Mouse (Mus musculus) midbrain, embryonic 15.5 days (tissue): ENCODE data around the gene Arsg. TPM values are rescaled to one million over a fixed set of nuclear protein-coding genes. Genes with fewer than 3 reads are reported as not detected.

Experiments
- ATAC-seq: fragments of 200-750 bp; cut with Nextera tagmentation; replicated peaks from 2 replicates; pipeline ENCODE4 v1.8.0; 2017; ENCODE audit warnings: moderate TSS enrichment
- H3K27ac ChIP-seq: fragments of 300-500 bp; sonication (generic); 2 replicates; pipeline ENCODE4 v1.5.1; 2015; ENCODE audit warnings: mild to moderate bottlenecking, inconsistent platforms
- H3K27me3 ChIP-seq: fragments of 300-500 bp; sonication (generic); replicated peaks from 2 replicates; pipeline ENCODE4 v1.6.1; 2015; ENCODE audit warnings: inconsistent platforms
- H3K36me3 ChIP-seq: fragments of 300-500 bp; sonication (generic); replicated peaks from 2 replicates; pipeline ENCODE4 v1.6.1; 2015; ENCODE audit warnings: inconsistent platforms
- H3K4me1 ChIP-seq: fragments of 300-500 bp; sonication (generic); 2 replicates; pipeline ENCODE4 v1.6.1; 2015; ENCODE audit warnings: inconsistent platforms
- H3K4me2 ChIP-seq: fragments of 300-500 bp; sonication (generic); 2 replicates; pipeline ENCODE4 v1.6.1; 2015; ENCODE audit warnings: inconsistent platforms, mild to moderate bottlenecking, moderate library complexity
- H3K4me3 ChIP-seq: fragments of 300-500 bp; sonication (generic); 2 replicates; pipeline ENCODE4 v1.5.1; 2015; ENCODE audit warnings: mild to moderate bottlenecking, inconsistent platforms
- H3K9ac ChIP-seq: fragments of 300-500 bp; sonication (generic); 2 replicates; pipeline ENCODE4 v1.6.1; 2015; ENCODE audit warnings: mild to moderate bottlenecking, inconsistent platforms
- H3K9me3 ChIP-seq: fragments of 300-500 bp; sonication (generic); 2 replicates; pipeline ENCODE4 v1.6.1; 2016; ENCODE audit warnings: inconsistent platforms
- WGBS: fragments of 180-500 bp; shearing (Covaris S2); methylation state at CpG from one replicate; pipeline ENCODE4 v1.1.7; 2015; ENCODE audit warnings: mixed read lengths; 5-methylcytosine and 5-hydroxymethylcytosine counted together
- polyA plus RNA-seq: library from polyadenylated mRNA; unstranded; fragments of >200 nt; fragmentation: Nextera tagmentation; extraction: Ambion mirVana; gene quantifications from 2 replicates; pipeline ENCODE4 v1.2.1, GENCODE M21; 2015

The Arsg gene
- polyA plus RNA-seq, 1 experiment from 2014 or later, result 3.7 TPM

DNA sequence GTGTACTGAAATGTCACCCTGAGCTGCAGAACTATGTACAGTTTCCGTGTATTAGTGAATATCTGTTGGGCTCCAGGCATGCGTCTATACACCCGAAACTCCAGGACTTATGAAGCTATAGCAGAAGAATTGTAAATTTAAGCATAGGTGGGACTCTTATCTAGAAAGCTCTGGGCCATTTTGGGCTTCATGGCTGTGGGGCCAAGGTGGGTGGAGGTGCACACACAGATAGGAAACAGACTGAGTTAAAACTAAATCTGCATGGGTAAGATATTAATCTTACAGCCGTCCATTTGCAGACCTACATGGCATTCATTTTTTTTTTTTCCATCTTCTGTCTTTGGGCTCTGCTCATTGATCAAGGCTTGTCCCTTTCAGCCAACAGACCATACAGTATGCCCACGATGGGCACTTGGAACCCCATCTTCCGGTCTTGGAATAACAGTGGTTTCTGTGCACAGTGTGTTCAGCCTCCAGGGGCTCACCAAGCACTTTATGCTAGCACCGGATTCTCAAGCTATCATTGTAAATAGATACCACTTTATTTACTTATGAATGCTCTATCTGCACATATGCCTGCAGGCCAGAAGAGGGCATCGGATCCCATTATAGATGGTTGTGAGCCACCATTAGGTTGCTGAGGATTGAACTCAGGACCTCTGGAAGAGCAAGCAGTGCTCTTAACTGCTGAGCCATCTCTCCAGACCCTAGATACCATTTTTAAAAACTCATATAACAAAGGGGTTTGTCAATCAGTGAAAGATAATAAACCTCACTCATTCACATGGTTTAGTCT is 29.5 kb upstream of the Arsg start:
- WGBS, result 92% methylated on average over 8 of the region's 8 CpGs
- Histone ChIP-seq H3K27me3 (no peaks in the 10 kb centered on the region), H3K9ac (no peak overlapping the region), H3K4me2 (no peak overlapping the region), H3K36me3 (no peaks in the 10 kb centered on the region), H3K4me1 (peaks cover 12% of the 10 kb centered on the region), H3K4me3 (no peak overlapping the region), H3K27ac (no peak overlapping the region), H3K9me3 (no peaks in the 10 kb centered on the region)
- ATAC-seq, result no peak

- Histone ChIP-seq H3K4me3 (no peak overlapping the region), H3K9me3 (no peaks in the 10 kb centered on the region), H3K27me3 (no peaks in the 10 kb centered on the region), H3K9ac (no peak overlapping the region), H3K4me1 (peaks cover 8% of the 10 kb centered on the region), H3K36me3 (no peaks in the 10 kb centered on the region), H3K27ac (no peak overlapping the region), H3K4me2 (no peak overlapping the region)
- ATAC-seq, result no peak
- WGBS, result 48% methylated on average over 7 of the region's 7 CpGs
These were observed 28.6 kb upstream of the Arsg start for GRCm38 (mm10) chr11:109444600-109444999.

GRCm38 (mm10) chr11:109445438-109446035 is 27.6 kb upstream of the Arsg start:
- Histone ChIP-seq H3K27me3 (no peaks in the 10 kb centered on the region), H3K36me3 (no peaks in the 10 kb centered on the region), H3K9ac (no peak overlapping the region), H3K27ac (no peak overlapping the region), H3K4me1 (no peaks in the 10 kb centered on the region), H3K4me3 (no peak overlapping the region), H3K4me2 (no peak overlapping the region), H3K9me3 (no peaks in the 10 kb centered on the region)
- 57% methylated on average over 13 of the region's 13 CpGs for WGBS
- ATAC-seq, result no peak

- no peak for ATAC-seq
- Histone ChIP-seq H3K4me3 (no peak overlapping the region), H3K9ac (no peak overlapping the region), H3K9me3 (no peaks in the 10 kb centered on the region), H3K4me1 (no peaks in the 10 kb centered on the region), H3K36me3 (no peaks in the 10 kb centered on the region), H3K4me2 (no peak overlapping the region), H3K27ac (no peak overlapping the region), H3K27me3 (no peaks in the 10 kb centered on the region)
- WGBS, result 85% methylated on average over 11 of the region's 11 CpGs
These were observed 22.0 kb upstream of the Arsg start for GRCm38 (mm10) chr11:109451169-109451568.

- Histone ChIP-seq H3K9me3 (no peaks in the 10 kb centered on the region), H3K4me2 (no peak overlapping the region), H3K4me3 (no peak overlapping the region), H3K36me3 (no peaks in the 10 kb centered on the region), H3K27me3 (no peaks in the 10 kb centered on the region), H3K9ac (no peak overlapping the region), H3K4me1 (no peaks in the 10 kb centered on the region), H3K27ac (no peak overlapping the region)
- ATAC-seq, result no peak
- 79% methylated on average over 5 of the region's 5 CpGs for WGBS
These were observed 16.9 kb upstream of the Arsg start for GRCm38 (mm10) chr11:109456261-109456660.

DNA sequence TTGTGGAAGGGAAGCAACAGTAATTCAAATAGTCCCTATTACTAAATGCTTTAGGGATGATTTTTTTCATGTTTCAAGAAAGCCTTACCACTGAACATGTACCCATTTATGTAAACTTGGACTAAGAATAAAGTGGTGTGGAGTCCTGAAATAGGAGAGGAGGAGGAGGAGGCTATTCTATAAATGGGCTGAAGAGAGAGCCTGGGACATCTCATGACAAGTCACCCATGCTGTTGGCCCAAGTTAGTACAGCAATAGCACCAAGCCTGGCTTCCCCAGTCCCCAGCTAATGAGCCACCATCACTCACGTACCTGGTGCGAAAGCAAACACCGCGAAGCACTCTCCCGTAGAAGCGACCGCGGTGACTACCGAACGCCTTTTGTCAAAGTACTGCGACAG is 15.0 kb upstream of the Arsg start:
- Histone ChIP-seq H3K27ac (no peak overlapping the region), H3K9ac (no peak overlapping the region), H3K4me2 (no peak overlapping the region), H3K27me3 (no peaks in the 10 kb centered on the region), H3K4me1 (no peaks in the 10 kb centered on the region), H3K9me3 (no peaks in the 10 kb centered on the region), H3K36me3 (no peaks in the 10 kb centered on the region), H3K4me3 (no peak overlapping the region)
- 94% methylated on average over 11 of the region's 11 CpGs for WGBS
- ATAC-seq, result no peak

- H3K9me3 ChIP-seq, result no peaks in the 10 kb centered on the region
- 76% methylated on average over 5 of the region's 5 CpGs for WGBS
- no peak overlapping the region for H3K9ac ChIP-seq
- no peak for ATAC-seq
- H3K4me1 ChIP-seq, result no peaks in the 10 kb centered on the region
- no peak overlapping the region for H3K4me3 ChIP-seq
- no peak overlapping the region for H3K4me2 ChIP-seq
- no peaks in the 10 kb centered on the region for H3K27me3 ChIP-seq
- H3K36me3 ChIP-seq, result no peaks in the 10 kb centered on the region
- H3K27ac ChIP-seq, result no peak overlapping the region
These were observed 12.6 kb upstream of the Arsg start for GRCm38 (mm10) chr11:109460586-109460985.

GRCm38 (mm10) chr11:109465068-109465467 is 8.1 kb upstream of the Arsg start:
- WGBS, result 93% methylated on average over 4 of the region's 4 CpGs

GRCm38 (mm10) chr11:109466987-109467386 is 6.2 kb upstream of the Arsg start:
- WGBS, result 94% methylated on average over 8 of the region's 8 CpGs
- Histone ChIP-seq H3K4me2 (no peak overlapping the region), H3K9ac (no peak overlapping the region), H3K36me3 (no peaks in the 10 kb centered on the region), H3K27me3 (peaks cover 9% of the 10 kb centered on the region), H3K4me3 (no peak overlapping the region), H3K4me1 (peaks cover 7% of the 10 kb centered on the region), H3K9me3 (no peaks in the 10 kb centered on the region), H3K27ac (no peak overlapping the region)
- no peak for ATAC-seq

More at GRCm38 (mm10) chr11:109465068-109465467, 8.1 kb upstream of the Arsg start:
- ATAC-seq, result no peak
- Histone ChIP-seq H3K9me3 (no peaks in the 10 kb centered on the region), H3K9ac (no peak overlapping the region), H3K27me3 (no peaks in the 10 kb centered on the region), H3K27ac (no peak overlapping the region), H3K36me3 (no peaks in the 10 kb centered on the region), H3K4me3 (no peak overlapping the region), H3K4me2 (no peak overlapping the region), H3K4me1 (no peaks in the 10 kb centered on the region)

DNA sequence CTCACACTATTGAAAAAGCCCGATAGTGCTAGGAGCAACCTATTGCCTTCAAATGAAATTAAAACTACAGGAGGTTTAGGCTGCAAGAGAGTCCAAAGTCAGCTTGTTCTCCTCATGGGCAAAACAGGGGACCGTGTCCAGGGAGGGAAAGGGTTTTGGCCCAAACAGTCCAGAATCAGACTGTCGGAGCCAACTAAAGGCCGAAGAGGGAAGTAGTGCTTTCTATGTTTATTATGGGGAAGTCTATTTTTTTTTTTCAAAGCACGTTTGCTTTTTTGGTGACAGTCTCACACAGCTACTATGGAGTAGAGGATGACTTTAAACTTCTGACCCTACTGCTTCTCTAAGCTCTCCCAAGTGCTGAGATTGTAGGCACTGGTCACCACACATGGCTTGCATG is 5.0 kb upstream of the Arsg start:
- no peak overlapping the region for H3K4me2 ChIP-seq
- no peaks in the 10 kb centered on the region for H3K9me3 ChIP-seq
- H3K4me3 ChIP-seq, result no peak overlapping the region
- no peak overlapping the region for H3K9ac ChIP-seq
- H3K4me1 ChIP-seq, result peaks cover 13% of the 10 kb centered on the region
- 85% methylated on average over 5 of the region's 5 CpGs for WGBS
- no peaks in the 10 kb centered on the region for H3K36me3 ChIP-seq
- no peak overlapping the region for H3K27ac ChIP-seq
- H3K27me3 ChIP-seq, result peaks cover 9% of the 10 kb centered on the region
- no peak for ATAC-seq

GRCm38 (mm10) chr11:109470170-109470569 is 3.0 kb upstream of the Arsg start:
- Histone ChIP-seq H3K36me3 (no peaks in the 10 kb centered on the region), H3K4me1 (peaks cover 17% of the 10 kb centered on the region), H3K27ac (no peak overlapping the region), H3K27me3 (peaks cover 9% of the 10 kb centered on the region), H3K9me3 (no peaks in the 10 kb centered on the region), H3K9ac (no peak overlapping the region), H3K4me3 (no peak overlapping the region), H3K4me2 (no peak overlapping the region)
- ATAC-seq, result no peak
- WGBS, result 69% methylated on average over 9 of the region's 9 CpGs

DNA sequence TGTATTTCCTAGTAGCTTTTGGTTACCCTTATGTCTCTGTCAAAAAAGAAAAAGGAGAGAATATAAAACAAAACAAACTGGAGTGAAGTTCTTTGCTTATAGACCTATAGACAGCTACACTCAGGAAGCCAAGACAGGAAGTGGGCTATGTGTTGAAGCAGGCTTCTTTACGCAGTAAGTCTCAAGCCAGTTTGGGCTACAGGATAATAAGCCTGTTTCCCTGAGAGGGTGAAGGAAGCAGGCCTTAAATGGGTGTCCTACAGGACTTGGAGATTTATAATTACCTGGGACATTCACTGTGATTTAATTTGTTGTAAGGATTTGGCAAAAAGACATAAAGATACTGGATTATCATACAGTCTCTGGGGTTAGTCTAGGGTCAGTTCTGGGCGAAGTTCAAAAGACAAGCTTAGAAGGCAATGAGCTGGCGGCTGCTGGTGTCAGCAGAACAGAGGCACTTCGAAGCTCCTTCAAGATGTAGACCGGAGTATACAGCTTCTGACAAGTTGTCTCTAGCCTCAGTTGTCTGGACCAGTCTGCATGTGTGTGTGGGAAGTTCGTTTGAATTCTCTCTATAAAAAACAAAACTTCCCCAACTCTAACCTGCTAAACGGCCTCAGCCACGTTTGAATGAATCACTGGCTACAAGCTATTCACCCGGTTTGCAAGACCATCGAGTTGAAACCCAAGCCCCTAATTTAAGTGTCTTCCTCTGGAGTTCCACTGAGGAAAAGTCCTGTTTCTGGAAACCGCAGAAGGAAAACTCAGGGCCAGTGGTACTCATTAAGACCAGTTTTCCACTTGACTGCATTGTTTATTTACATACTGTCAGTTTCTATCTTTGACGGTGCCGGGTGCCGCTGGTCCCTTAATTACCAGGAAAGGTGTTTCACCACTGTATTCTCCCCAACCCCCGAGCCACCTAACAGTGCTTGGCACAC is 2.0 kb upstream of the Arsg start:
- no peak overlapping the region for H3K27ac ChIP-seq
- no peak overlapping the region for H3K9ac ChIP-seq
- peak overlapping the region; percentile 74 for H3K4me2 ChIP-seq
- H3K4me1 ChIP-seq, result peaks cover 17% of the 10 kb centered on the region
- peaks cover 9% of the 10 kb centered on the region for H3K27me3 ChIP-seq
- H3K4me3 ChIP-seq, result 0 out of 2 replicates have a peak overlapping the region, but pooled peaks have one; percentile 61
- 37% methylated on average over 15 of the region's 15 CpGs for WGBS
- H3K9me3 ChIP-seq, result no peaks in the 10 kb centered on the region
- no peak for ATAC-seq
- no peaks in the 10 kb centered on the region for H3K36me3 ChIP-seq
